Mouse (Mus musculus) testis, adult 2 months (tissue): ENCODE data around the gene Rnf39. TPM values are rescaled to one million over a fixed set of nuclear protein-coding genes. Genes with fewer than 3 reads are reported as not detected.

Source experiments
- H3K27ac ChIP-seq: fragments of 200-500 bp; 2 replicates; pipeline ENCODE4 v1.5.1; 2012; ENCODE audit warnings: low read depth, low read length; ENCODE audit not compliant: control insufficient read depth, insufficient read depth
- H3K27me3 ChIP-seq: fragments of 200-500 bp; 2 replicates; pipeline ENCODE4 v1.6.1; 2012; ENCODE audit warnings: mild to moderate bottlenecking, low read length, moderate library complexity; ENCODE audit not compliant: control insufficient read depth, insufficient read depth
- H3K36me3 ChIP-seq: fragments of 200-500 bp; 2 replicates; pipeline ENCODE4 v1.6.1; 2012; ENCODE audit warnings: mild to moderate bottlenecking, low read length; ENCODE audit not compliant: control insufficient read depth, insufficient read depth
- H3K4me1 ChIP-seq: fragments of 200-500 bp; 2 replicates; pipeline ENCODE4 v1.6.1; 2012; ENCODE audit warnings: low read length; ENCODE audit not compliant: control insufficient read depth, insufficient read depth
- H3K4me3 ChIP-seq: fragments of 200-500 bp; 2 replicates; pipeline ENCODE4 v1.5.1; 2012; ENCODE audit warnings: low read depth, mild to moderate bottlenecking, low read length, moderate library complexity, mixed read lengths; ENCODE audit not compliant: control insufficient read depth
- CTCF ChIP-seq: fragments of 200-500 bp; IDR thresholded peaks from 2 replicates; pipeline ENCODE4 v1.5.1; 2012; ENCODE audit warnings: low read depth, mild to moderate bottlenecking, inconsistent platforms, low read length, moderate library complexity; ENCODE audit not compliant: control insufficient read depth, insufficient read depth, insufficient replicate concordance
- POLR2A ChIP-seq: fragments of 200-500 bp; IDR thresholded peaks from 2 replicates; pipeline ENCODE4 v1.6.1; 2012; ENCODE audit warnings: low read depth, mild to moderate bottlenecking, inconsistent platforms, low read length, moderate library complexity; ENCODE audit not compliant: control insufficient read depth
- polyA plus RNA-seq: library from polyadenylated mRNA; depleted of rRNA; stranded (reverse); fragments of >200 nt; gene quantifications from 2 replicates; pipeline ENCODE4 v1.2.3, GENCODE M21; 2012

Gene Rnf39
- polyA plus RNA-seq, 1 experiment, result 0.32 TPM

GRCm38 (mm10) chr17:36942391-36942790 is 327 bp upstream of the Rnf39 start:
- peak overlapping the region; percentile 21; the same call in 1 of the 2 replicates for H3K4me3 ChIP-seq
- TF ChIP-seq CTCF (no peak), POLR2A (no peak)
- no peaks in the 10 kb centered on the region for H3K27me3 ChIP-seq
- H3K36me3 ChIP-seq, result no peaks in the 10 kb centered on the region
- peaks cover 19% of the 10 kb centered on the region for H3K4me1 ChIP-seq
- H3K27ac ChIP-seq, result no peak overlapping the region

GRCm38 (mm10) chr17:36943691-36944090 is 973 bp downstream of the Rnf39 start:
- no peaks in the 10 kb centered on the region for H3K27me3 ChIP-seq
- H3K27ac ChIP-seq, result no peak overlapping the region
- TF ChIP-seq POLR2A (no peak), CTCF (no peak)
- H3K4me1 ChIP-seq, result peaks cover 19% of the 10 kb centered on the region
- no peaks in the 10 kb centered on the region for H3K36me3 ChIP-seq
- no peak overlapping the region for H3K4me3 ChIP-seq

GRCm38 (mm10) chr17:36944121-36944775 is 1.5 kb downstream of the Rnf39 start:
- Histone ChIP-seq H3K36me3 (no peaks in the 10 kb centered on the region), H3K4me3 (no peak overlapping the region), H3K27ac (no peak overlapping the region), H3K4me1 (peaks cover 19% of the 10 kb centered on the region), H3K27me3 (no peaks in the 10 kb centered on the region)
- TF ChIP-seq POLR2A (no peak), CTCF (no peak)

GRCm38 (mm10) chr17:36947051-36947819 is 4.5 kb downstream of the Rnf39 start:
- no peak overlapping the region for H3K27ac ChIP-seq
- H3K4me1 ChIP-seq, result peaks cover 19% of the 10 kb centered on the region
- TF ChIP-seq CTCF, result no peak
- peak; percentile 27; the same call in 1 of the 2 replicates for TF ChIP-seq POLR2A
- H3K27me3 ChIP-seq, result no peaks in the 10 kb centered on the region
- no peaks in the 10 kb centered on the region for H3K36me3 ChIP-seq
- H3K4me3 ChIP-seq, result peak overlapping the region; percentile 49

- H3K36me3 ChIP-seq, result no peaks in the 10 kb centered on the region
- H3K27ac ChIP-seq, result no peak overlapping the region
- peak overlapping the region; percentile 20; the same call in 1 of the 2 replicates for H3K4me3 ChIP-seq
- peaks cover 8% of the 10 kb centered on the region for H3K4me1 ChIP-seq
- H3K27me3 ChIP-seq, result no peaks in the 10 kb centered on the region
- no peak for TF ChIP-seq POLR2A
- no peak for TF ChIP-seq CTCF
Measured at GRCm38 (mm10) chr17:36948286-36948685, 5.6 kb downstream of the Rnf39 start.

- TF ChIP-seq CTCF (no peak), POLR2A (no peak)
- H3K27ac ChIP-seq, result no peak overlapping the region
- no peaks in the 10 kb centered on the region for H3K27me3 ChIP-seq
- H3K36me3 ChIP-seq, result no peaks in the 10 kb centered on the region
- peaks cover 6% of the 10 kb centered on the region for H3K4me1 ChIP-seq
- peak overlapping the region; percentile 79 for H3K4me3 ChIP-seq
Measured at GRCm38 (mm10) chr17:36949265-36949664, 6.5 kb downstream of the Rnf39 start.
